Mouse (Mus musculus) heart, embryonic 13.5 days (tissue): Measurements from ENCODE around the gene A230072I06Rik. TPM values are rescaled to one million over a fixed set of nuclear protein-coding genes. Genes with fewer than 3 reads are reported as not detected.

Source experiments
- ATAC-seq: fragments of 200-750 bp; cut with Nextera tagmentation; 2 replicates; pipeline ENCODE4 v1.8.0; 2017; ENCODE audit warnings: moderate TSS enrichment; ENCODE audit not compliant: insufficient number of reproducible peaks, low FRiP score, low TSS enrichment; ENCODE audit errors: extremely low read depth
- H3K27ac ChIP-seq: fragments of 300-500 bp; sonication (generic); replicated peaks from 2 replicates; pipeline ENCODE4 v1.5.1; 2015; ENCODE audit warnings: moderate library complexity, mild to moderate bottlenecking, inconsistent platforms
- H3K27me3 ChIP-seq: fragments of 300-500 bp; sonication (generic); replicated peaks from 2 replicates; pipeline ENCODE4 v1.6.1; 2015; ENCODE audit warnings: mild to moderate bottlenecking, inconsistent platforms
- H3K36me3 ChIP-seq: fragments of 300-500 bp; sonication (generic); 2 replicates; pipeline ENCODE4 v1.6.1; 2015; ENCODE audit warnings: mild to moderate bottlenecking, inconsistent platforms
- H3K4me1 ChIP-seq: fragments of 300-500 bp; sonication (generic); 2 replicates; pipeline ENCODE4 v1.6.1; 2015; ENCODE audit warnings: inconsistent platforms
- H3K4me2 ChIP-seq: fragments of 300-500 bp; sonication (generic); 2 replicates; pipeline ENCODE4 v1.6.1; 2015; ENCODE audit warnings: inconsistent platforms, mild to moderate bottlenecking, moderate library complexity
- H3K4me3 ChIP-seq: fragments of 300-500 bp; sonication (generic); 2 replicates; pipeline ENCODE4 v1.5.1; 2015; ENCODE audit warnings: moderate library complexity, mild to moderate bottlenecking, inconsistent platforms
- H3K9ac ChIP-seq: fragments of 300-500 bp; sonication (generic); 2 replicates; pipeline ENCODE4 v1.6.1; 2015; ENCODE audit warnings: inconsistent platforms, mild to moderate bottlenecking, moderate library complexity
- H3K9me3 ChIP-seq: fragments of 300-500 bp; sonication (generic); 2 replicates; pipeline ENCODE4 v1.6.1; 2016; ENCODE audit warnings: inconsistent platforms
- WGBS: fragments of 180-500 bp; shearing (Covaris S2); methylation state at CpG from one replicate; pipeline ENCODE4 v1.1.7; 2015; ENCODE audit warnings: mixed read lengths; 5-methylcytosine and 5-hydroxymethylcytosine counted together
- polyA plus RNA-seq: library from polyadenylated mRNA; unstranded; fragments of >200 nt; fragmentation: Nextera tagmentation; extraction: Ambion mirVana; gene quantifications from 2 replicates; pipeline ENCODE4 v1.2.1, GENCODE M21; 2015

A230072I06Rik gene
- polyA plus RNA-seq, 1 experiment from 2014 or later, result not detected

DNA sequence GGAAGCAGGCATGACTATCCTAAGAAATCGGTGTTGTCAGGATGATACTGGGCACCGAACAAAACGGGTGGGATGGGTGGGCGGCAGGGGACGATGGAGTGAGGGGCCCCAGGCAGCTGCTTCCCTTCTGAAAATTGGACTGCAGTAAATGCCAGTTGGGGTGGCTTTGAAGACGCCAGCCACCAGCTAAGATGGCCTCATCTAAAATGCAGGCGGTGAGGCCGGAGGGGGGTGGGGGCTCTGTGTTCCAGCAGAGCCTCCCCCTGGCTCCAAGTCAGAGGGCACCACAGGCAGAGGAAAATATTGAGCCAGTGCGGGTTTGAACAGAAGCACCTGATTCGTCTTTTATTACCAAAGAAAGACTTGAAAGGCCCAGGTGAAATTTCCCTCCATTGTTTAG, 45.9 kb downstream of the A230072I06Rik start:
- Histone ChIP-seq H3K4me1 (peaks cover 55% of the 10 kb centered on the region), H3K4me2 (peak overlapping the region; percentile 50; the same call in 1 of the 2 replicates), H3K27ac (0 out of 2 replicates have a peak overlapping the region, but pooled peaks have one; percentile 8), H3K9me3 (no peaks in the 10 kb centered on the region), H3K27me3 (peaks cover 83% of the 10 kb centered on the region), H3K9ac (0 out of 2 replicates have a peak overlapping the region, but pooled peaks have one; percentile 56), H3K4me3 (no peak overlapping the region), H3K36me3 (no peaks in the 10 kb centered on the region)
- ATAC-seq, result no peak
- WGBS, result 40% methylated on average over 10 of the region's 10 CpGs

DNA sequence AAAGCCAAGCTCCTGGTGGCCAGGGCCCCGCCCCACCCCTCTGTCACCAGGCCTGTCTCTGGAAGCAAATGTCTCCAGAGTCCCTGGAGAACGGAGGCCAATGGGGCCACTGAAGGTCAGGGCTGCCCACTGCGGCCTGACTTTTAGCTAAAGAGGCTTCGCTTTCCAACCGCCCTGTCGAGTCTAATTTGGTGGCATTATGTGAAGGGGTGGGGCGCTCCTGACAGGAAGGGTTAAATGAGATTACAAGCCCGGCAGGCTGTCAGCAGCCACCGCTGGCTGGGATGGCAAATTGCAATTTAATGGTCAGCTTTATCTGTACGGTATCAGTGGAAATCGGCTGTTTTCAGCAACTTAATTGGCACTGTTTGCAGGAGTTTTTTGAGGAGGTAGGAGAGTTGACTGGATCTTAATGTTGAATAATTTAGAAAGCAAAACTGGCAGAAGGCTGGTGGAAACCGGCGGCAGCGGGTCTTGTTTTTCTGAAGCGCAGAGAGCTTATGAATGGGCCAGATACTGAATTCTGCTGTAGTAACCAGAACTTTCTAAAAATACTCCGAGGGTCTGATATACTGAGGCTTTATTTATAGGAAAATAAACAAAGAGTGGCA, 46.5 kb downstream of the A230072I06Rik start:
- peaks cover 87% of the 10 kb centered on the region for H3K27me3 ChIP-seq
- H3K27ac ChIP-seq, result 0 out of 2 replicates have a peak overlapping the region, but pooled peaks have one; percentile 8
- 13% methylated on average over 16 of the region's 16 CpGs for WGBS
- no peaks in the 10 kb centered on the region for H3K36me3 ChIP-seq
- no peak overlapping the region for H3K4me3 ChIP-seq
- no peaks in the 10 kb centered on the region for H3K9me3 ChIP-seq
- peaks cover 52% of the 10 kb centered on the region for H3K4me1 ChIP-seq
- ATAC-seq, result no peak
- peak overlapping the region; percentile 50 for H3K4me2 ChIP-seq
- H3K9ac ChIP-seq, result peak overlapping the region; percentile 56; the same call in 1 of the 2 replicates

DNA sequence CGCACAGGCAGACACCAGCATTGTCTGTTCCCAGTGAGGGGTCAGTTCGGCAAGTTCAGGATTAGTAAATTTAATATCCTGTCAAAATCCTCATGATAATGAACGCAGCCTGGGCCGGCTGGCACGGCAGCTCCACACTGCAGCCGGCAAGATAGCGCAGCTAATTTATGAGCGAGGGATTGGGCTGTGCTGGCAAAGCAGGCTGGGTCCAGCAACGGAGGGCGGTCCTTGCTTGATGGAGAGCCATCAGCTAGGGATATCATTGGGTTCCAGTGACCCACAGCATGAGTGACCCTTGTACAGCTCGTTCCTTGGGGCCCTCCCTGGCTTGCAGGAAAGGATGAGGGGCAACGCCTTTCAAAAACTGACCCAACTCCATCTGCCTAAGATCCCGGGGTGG, 48.6 kb downstream of the A230072I06Rik start:
- no peaks in the 10 kb centered on the region for H3K36me3 ChIP-seq
- no peak for ATAC-seq
- H3K9ac ChIP-seq, result no peak overlapping the region
- H3K27me3 ChIP-seq, result peaks cover 87% of the 10 kb centered on the region
- H3K27ac ChIP-seq, result no peak overlapping the region
- peaks cover 42% of the 10 kb centered on the region for H3K4me1 ChIP-seq
- WGBS, result 73% methylated on average over 13 of the region's 13 CpGs
- H3K9me3 ChIP-seq, result no peaks in the 10 kb centered on the region
- H3K4me3 ChIP-seq, result no peak overlapping the region
- H3K4me2 ChIP-seq, result no peak overlapping the region

DNA sequence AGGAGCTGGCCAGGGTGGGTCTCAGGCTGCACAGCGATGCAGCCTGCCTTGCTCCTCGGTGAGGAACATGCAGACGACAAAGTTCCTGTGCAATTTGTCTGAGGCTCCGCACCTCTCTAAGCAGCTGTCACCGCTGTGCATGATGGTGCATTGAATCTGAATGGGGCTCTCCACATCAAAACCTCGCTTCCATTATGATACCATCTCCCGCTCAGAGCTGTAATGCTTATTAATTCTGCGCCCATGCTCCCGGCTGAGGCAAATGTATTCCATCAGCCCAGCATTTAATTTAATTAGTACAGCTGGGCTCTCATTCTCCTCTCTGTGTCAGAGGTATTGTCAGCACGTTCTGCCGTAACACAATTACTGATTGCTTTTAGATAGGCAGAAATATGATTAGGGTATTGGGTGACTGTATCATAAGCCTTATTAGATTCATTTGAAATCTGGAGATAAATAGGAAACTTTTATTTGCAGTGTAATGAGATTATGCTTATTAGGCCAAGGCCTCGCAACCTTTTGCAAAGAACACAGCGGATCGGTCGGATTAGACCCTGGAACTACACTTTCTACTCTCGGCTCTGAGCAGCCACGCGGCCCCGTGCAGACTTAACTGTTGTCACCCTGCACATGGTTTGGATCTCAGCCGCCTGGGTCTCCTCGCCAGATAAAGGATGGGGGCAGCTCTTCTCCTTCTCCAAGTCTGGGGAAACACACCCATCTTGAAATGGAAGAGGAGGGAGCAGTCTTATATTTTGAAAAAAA, 49.3 kb downstream of the A230072I06Rik start:
- Histone ChIP-seq H3K4me2 (no peak overlapping the region), H3K9me3 (no peaks in the 10 kb centered on the region), H3K4me1 (peaks cover 35% of the 10 kb centered on the region), H3K27me3 (peaks cover 87% of the 10 kb centered on the region), H3K36me3 (no peaks in the 10 kb centered on the region), H3K27ac (no peak overlapping the region), H3K4me3 (no peak overlapping the region), H3K9ac (no peak overlapping the region)
- no peak for ATAC-seq
- 60% methylated on average over 21 of the region's 21 CpGs for WGBS

DNA sequence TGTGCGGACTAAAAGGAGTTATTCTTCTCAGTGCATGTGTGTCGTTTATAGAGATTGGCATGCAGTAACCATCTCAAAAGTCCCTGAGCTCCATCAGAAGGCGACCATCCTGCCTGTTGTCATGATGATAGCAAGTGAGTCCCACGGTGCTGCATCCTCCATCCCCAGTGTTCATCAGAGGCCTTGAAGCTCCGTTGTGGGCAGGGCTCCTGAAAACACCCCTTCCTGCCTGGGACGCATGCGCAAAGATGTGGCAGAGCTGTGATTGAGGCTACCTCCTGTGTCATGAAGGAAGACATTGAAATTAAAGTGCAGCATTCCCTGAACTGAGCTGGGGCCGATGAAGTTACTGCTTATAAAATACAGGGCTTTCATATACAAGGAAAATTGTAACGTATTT, 49.9 kb downstream of the A230072I06Rik start:
- 60% methylated on average over 9 of the region's 9 CpGs for WGBS
- Histone ChIP-seq H3K4me3 (no peak overlapping the region), H3K27ac (no peak overlapping the region), H3K9ac (no peak overlapping the region), H3K4me1 (peaks cover 29% of the 10 kb centered on the region), H3K4me2 (no peak overlapping the region), H3K9me3 (no peaks in the 10 kb centered on the region), H3K36me3 (no peaks in the 10 kb centered on the region), H3K27me3 (peaks cover 87% of the 10 kb centered on the region)
- no peak for ATAC-seq

DNA sequence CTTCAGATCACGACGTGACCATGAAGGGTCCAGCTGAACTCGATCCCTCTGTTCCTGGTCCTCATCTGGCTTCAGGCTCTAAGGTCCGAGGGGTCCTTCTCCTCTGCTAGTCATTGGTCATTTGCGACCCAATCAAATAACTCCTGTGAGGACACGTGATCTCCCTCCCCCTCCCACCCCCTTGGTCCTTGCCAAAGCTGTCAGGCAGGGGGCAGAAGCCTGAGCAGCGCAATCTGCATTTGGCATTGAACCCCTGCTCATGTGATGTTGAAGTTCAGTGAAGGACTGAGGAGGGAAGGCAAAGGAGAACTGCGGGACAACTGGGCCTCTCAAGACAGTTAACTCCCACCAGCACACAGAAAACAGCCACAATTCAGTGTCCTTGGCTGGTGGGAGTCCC, 51.4 kb downstream of the A230072I06Rik start:
- Histone ChIP-seq H3K27me3 (peaks cover 92% of the 10 kb centered on the region), H3K36me3 (no peaks in the 10 kb centered on the region), H3K9me3 (no peaks in the 10 kb centered on the region), H3K27ac (no peak overlapping the region), H3K4me3 (no peak overlapping the region), H3K4me1 (peaks cover 14% of the 10 kb centered on the region), H3K4me2 (no peak overlapping the region), H3K9ac (no peak overlapping the region)
- WGBS, result 19% methylated on average over 8 of the region's 8 CpGs
- no peak for ATAC-seq

Other genes starting within 250 kb of the A230072I06Rik start
- not detected in 2 replicates for gene Sox1, start 116.5 kb downstream of the A230072I06Rik start, polyA plus RNA-seq